Mouse (Mus musculus): Measurements from ENCODE around the gene Nup98. TPM values are rescaled to one million over a fixed set of nuclear protein-coding genes. Genes with fewer than 3 reads are reported as not detected.

Gene Nup98
- total RNA-seq (2021) = 10 to 100 TPM; 29.0 to 32.5 TPM

DNA sequence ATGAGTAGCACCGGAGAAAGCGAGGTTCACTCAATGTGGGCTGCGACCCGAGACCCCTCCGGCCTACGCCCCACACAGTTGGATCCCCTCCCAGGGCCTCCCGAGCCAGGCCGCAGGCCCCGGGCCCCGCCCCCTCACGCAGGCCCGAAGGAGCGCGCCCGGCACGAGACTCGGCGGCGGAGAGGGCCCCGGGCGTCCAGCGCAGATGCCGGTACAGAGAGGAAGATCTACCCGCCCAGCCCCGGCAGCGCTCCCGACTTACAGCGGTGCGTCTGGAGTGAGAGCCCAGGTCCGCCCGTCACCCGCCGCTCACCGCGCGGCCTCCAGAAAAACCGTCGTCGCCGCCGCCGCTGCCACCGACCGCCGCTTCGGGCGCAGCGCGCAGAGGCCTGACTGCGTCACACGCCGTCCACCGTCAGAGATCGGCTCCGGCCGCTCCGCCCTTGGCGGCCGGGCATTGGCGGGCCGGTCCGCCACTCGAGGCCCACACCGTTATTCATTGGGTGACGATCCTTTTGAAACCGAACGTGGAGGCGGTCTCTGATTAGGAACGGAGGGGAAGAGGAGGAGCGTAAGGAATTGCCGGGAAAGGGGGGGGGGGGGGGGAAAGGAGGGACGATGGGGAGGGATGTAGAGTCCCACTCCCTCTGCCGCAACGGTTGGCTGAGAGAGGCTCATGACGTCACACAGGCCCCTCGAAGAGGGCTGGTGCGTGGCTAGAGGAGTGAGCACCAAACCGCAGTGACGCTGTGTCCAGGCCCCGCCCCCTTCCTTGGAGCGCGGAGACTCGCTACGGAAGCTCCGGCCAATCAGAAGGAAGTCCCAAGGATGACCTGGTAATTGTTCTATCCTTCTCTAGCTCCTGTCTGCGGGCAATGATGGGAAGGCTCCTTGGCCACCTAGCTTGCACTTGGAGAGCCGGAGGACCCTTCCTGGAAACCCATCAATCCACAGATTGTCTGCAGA is at the start of gene Nup98, which contains the start of gene Pgap2:
Nup98 (minus strand) TSS at position 421 of the 966 bp plus-strand sequence.
Pgap2 (plus strand) TSS at position 453 of the 966 bp plus-strand sequence.
- intact Hi-C loops (cut with DNase I) = loop anchor here (5.0 kb wide), 1 partner anchor 37 kb away; no protein-coding TSS in a partner anchor
- DNase-seq (ENCODE audit: low spot score) = peak; percentile 98

GRCm38 (mm10) chr7:102258753-102259152 is 48.8 kb upstream of the Nup98 start:
- no peak for DNase-seq (ENCODE audit: low spot score)
- intact Hi-C loops (cut with DNase I) = loop anchor here (1.0 to 10.0 kb wide), 2 partner anchors 159 to 604 kb away; no protein-coding TSS in a partner anchor

DNA sequence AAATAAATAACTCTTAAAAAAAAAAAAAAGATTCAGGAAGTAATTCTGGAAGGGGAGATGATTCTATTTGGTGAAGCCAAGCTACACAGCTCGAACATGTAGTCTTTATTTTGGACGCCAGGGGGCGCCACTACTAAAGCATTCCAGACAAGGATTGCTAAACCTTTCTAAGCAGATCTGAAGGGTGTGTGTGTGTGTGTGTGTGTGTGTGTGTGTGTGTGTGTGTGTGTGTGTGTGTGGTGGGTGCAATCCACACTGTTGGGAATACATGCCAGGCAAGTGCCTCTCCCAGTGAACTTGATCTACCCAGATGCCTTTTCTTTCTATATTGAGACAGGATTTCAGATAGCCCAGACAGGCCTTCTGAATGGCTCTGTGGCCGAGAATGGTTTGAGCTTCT is 48.2 kb upstream of the Nup98 start:
- DNase-seq (ENCODE audit: low spot score) = peak; percentile 42
- intact Hi-C loops (cut with DNase I) = loop anchor here (1.0 to 10.0 kb wide), 2 partner anchors 159 to 603 kb away; no protein-coding TSS in a partner anchor

GRCm38 (mm10) chr7:102256636-102257035 is 46.7 kb upstream of the Nup98 start:
- intact Hi-C loops (cut with DNase I) = loop anchor here (10.0 kb wide), 1 partner anchor 602 kb away; no protein-coding TSS in a partner anchor
- DNase-seq (ENCODE audit: low spot score) = no peak

DNA sequence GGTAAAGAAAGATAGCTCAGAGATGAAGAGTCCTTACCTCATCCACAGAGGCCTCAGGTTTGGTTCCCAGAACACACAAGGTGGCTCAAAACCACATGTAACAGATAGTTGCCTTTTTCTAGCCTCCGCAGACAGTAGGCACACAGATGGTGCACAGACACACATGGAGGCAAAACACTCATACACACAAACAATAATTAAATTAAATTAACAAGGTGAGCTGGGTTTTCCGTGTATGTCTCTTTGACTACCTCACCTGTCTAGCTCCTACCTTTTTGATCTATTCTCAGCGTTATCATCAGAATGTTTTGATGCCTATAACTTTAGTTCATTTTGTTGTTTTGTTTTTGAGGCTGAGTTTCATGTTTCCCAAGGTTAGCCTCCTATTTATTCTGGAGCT is 46.0 kb upstream of the Nup98 start, which contains the start of gene Rhog:
Rhog (minus strand) TSS at position 101 of the 400 bp plus-strand sequence.
- no peak for DNase-seq (ENCODE audit: low spot score)
- intact Hi-C loops (cut with DNase I) = loop anchor here (10.0 kb wide), 1 partner anchor 601 kb away; no protein-coding TSS in a partner anchor

GRCm38 (mm10) chr7:102253631-102254030 is 43.7 kb upstream of the Nup98 start:
- no peak for DNase-seq (ENCODE audit: low spot score)
- intact Hi-C loops (cut with DNase I) = loop anchor here (10.0 kb wide), 1 partner anchor 599 kb away; no protein-coding TSS in a partner anchor

GRCm38 (mm10) chr7:102250631-102251214 is 40.7 kb upstream of the Nup98 start:
- intact Hi-C loops (cut with DNase I) = loop anchor here (1.0 to 10.0 kb wide), 3 partner anchors 28 to 596 kb away; no protein-coding TSS in a partner anchor

GRCm38 (mm10) chr7:102249896-102250630 is 40.1 kb upstream of the Nup98 start:
- DNase-seq (ENCODE audit: low spot score) = peak; percentile 69
- intact Hi-C loops (cut with DNase I) = loop anchor here (1.0 to 10.0 kb wide), 4 partner anchors 28 to 595 kb away; partner anchors contain the start of genes Nup98 and Pgap2

More at GRCm38 (mm10) chr7:102250631-102251214, 40.7 kb upstream of the Nup98 start:
- peak; percentile 95 for DNase-seq (ENCODE audit: low spot score)

DNA sequence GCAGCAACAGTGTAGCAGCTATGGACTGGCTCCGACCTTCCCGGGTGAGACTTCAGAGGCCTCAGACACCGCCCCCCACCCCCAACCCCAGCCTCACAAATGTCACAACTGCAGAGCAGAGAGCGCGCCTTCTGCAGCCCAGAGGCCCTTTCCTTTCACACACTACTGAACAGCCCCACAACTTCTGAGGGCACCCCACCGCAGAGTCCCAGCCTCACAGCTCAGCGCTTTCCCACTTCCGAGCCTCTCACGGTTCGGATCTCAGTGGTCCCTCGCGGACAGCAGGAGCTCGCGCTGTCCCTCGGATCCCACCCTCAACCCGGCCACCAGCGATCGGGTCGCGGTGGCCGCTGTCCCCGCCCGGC is 39.5 kb upstream of the Nup98 start:
- intact Hi-C loops (cut with DNase I) = loop anchor here (5.0 kb wide), 1 partner anchor 37 kb away; the partner anchor contains the start of genes Nup98 and Pgap2
- no peak for DNase-seq (ENCODE audit: low spot score)

DNA sequence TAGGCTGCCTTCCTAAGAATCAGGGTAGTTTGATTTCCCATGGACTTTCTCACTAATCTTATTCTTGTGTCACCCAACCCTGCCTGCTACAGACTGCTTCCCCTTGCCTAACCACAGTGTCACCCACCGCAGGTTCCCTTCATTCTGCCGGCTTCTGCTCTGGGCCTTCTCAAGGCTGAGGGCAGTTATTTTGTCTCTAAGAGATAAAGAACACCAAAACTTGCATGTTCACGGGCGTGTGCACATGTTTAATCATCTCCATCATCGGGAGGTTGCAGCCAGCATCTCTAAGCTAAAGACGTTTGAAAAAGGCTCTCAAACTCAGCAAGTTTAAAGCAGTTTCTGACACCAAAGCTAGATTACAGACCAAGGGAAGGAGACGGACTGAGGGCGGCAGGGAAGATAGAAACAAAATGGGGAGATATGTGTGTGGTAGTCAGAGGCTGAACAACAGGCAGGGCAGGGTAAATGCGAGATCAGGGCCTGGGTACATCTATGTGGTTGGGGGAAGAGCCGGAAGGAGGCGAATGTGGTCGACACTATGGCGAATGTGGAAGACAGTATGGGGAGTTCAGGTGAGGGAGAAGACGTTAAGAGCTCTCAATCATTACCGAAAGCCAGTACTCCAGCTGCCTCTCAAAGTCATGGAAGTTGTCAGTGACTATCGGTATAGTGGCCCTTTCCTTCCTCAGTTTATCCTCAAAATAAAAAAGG is 38.9 kb upstream of the Nup98 start:
- intact Hi-C loops (cut with DNase I) = loop anchor here (5.0 kb wide), 1 partner anchor 37 kb away; the partner anchor contains the start of genes Nup98 and Pgap2
- no peak for DNase-seq (ENCODE audit: low spot score)

- intact Hi-C loops (cut with DNase I) = loop anchor here (5.0 kb wide), 1 partner anchor 35 kb away; the partner anchor contains the start of genes Nup98 and Pgap2
- DNase-seq (ENCODE audit: low spot score) = no peak
Measured at GRCm38 (mm10) chr7:102246956-102247797, 37.2 kb upstream of the Nup98 start.

DNA sequence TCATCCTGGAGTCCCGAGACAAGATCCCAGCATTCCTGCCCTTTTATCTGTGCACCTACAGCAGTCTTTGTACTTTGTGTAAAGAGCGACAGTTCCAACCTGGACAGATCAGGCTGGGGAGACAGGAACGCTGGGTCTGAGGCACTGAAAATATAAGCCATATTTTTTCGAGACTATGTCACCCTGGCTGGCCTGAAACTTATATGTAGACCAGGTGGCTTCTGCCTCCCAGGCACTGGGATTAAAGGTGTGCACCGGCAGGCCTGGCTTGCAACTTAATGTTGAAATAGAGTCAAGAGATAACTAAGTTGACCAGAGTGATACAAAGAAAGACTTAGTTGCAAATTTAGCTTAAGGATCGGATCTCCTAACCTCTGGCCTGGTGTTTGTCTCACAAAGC is 36.3 kb upstream of the Nup98 start:
- intact Hi-C loops (cut with DNase I) = loop anchor here (5.0 kb wide), 1 partner anchor 34 kb away; the partner anchor contains the start of genes Nup98 and Pgap2
- DNase-seq (ENCODE audit: low spot score) = no peak

DNA sequence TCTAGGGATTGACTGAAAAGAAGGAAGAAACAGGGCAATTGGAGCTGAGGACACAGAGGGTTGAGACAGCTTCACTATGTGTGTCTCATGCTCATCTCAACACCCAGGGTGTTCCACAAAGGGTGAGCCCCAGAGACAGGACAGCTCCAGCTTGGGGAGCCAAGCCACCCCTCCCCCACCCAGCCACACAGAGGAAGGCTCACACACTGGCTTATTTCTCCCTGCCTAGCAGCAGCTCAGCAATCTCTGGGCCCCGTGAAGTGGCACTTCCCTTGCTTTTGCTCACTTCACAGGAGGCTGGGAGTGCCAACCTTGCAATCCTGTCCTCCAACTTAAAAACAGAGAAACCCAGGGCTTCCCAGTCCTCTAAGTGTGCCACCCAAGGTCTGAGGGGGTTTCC is 35.8 kb upstream of the Nup98 start:
- intact Hi-C loops (cut with DNase I) = loop anchor here (5.0 kb wide), 1 partner anchor 33 kb away; the partner anchor contains the start of genes Nup98 and Pgap2
- no peak for DNase-seq (ENCODE audit: low spot score)

- intact Hi-C loops (cut with DNase I) = loop anchor here (5.0 kb wide), 1 partner anchor 33 kb away; the partner anchor contains the start of genes Nup98 and Pgap2
- DNase-seq (ENCODE audit: low spot score) = peak; percentile 65
Measured at GRCm38 (mm10) chr7:102244782-102245535, 35.0 kb upstream of the Nup98 start.

- no peak for DNase-seq (ENCODE audit: low spot score)
- intact Hi-C loops (cut with DNase I) = no loop called here
Measured at GRCm38 (mm10) chr7:102243870-102244269, 33.9 kb upstream of the Nup98 start.

GRCm38 (mm10) chr7:102242917-102243316 is 32.9 kb upstream of the Nup98 start:
- DNase-seq (ENCODE audit: low spot score) = no peak
- intact Hi-C loops (cut with DNase I) = no loop called here

DNA sequence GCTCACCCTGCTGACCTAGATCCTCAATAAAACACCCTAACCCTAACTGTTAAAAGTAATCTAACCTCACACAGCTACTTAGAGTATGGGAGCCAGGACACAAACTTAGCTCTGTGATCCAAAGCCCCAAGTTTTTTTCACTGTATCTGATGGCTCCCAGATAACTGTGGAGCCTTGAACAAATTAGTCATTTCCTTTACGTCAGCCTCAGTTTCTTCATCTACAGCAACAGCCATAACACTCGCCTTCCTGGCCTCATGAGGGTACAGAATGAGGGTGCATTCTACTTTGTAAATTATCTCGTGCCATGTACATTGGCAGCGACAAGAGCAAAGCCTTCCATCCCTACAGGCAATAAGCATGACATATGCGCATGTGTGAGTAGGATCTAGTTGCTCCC is 32.4 kb upstream of the Nup98 start:
- DNase-seq (ENCODE audit: low spot score) = no peak
- intact Hi-C loops (cut with DNase I) = no loop called here

Measured in heart, postnatal 25 days (tissue).